16 mouse cellular contexts compared by ENCODE assay signal in the genomic region with DNA sequence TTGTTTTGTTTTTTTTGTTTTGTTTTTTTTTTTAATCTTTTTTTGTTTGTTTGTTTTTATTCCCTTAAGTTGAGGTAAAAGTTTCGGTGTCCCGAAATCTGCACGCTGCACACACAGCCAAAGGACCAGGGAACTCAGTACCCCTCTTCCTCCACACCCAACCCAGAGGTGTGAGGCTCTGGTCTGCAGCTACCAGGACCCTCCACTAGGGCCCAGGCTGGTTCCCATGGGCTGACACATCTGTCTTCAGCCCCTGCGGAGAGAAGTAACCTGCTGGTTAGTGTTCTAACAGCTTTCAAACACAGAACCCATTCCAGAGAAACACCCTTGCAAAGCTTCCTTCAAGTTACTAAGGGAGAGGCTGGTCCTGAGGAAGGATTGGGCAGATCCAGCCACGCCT. TPM values are rescaled to one million over a fixed set of nuclear protein-coding genes. Genes with fewer than 3 reads are reported as not detected.
DNase-seq lines count a peak whose midpoint lies in the region; ATAC-seq and TF ChIP-seq lines count a peak whose summit lies in the region.
"Had no signal": no experiment of that assay in that cellular context is flagged by ENCODE, and none has a peak within 500 bp of the region (broad histone marks: within the 10 kb centered on the region; RNA-seq: fewer than 3 reads in every experiment).

No protein-coding gene starts in this region.

- H3K9ac ChIP-seq in midbrain, postnatal 0 days (replicated peaks; ENCODE audit: low read length, poor library complexity, severe bottlenecking): no peak overlapping the region
- H3K9ac ChIP-seq in midbrain, embryonic 14.5 days (replicated peaks; ENCODE audit: low read length): no peak overlapping the region
- H3K9ac ChIP-seq: embryonic facial prominence, embryonic 13.5 days; limb, embryonic 13.5 days had no signal

- no peak overlapping the region for H3K4me2 ChIP-seq in midbrain, postnatal 0 days (ENCODE audit: low read depth, low read length, poor library complexity, severe bottlenecking)
- H3K4me2 ChIP-seq in midbrain, embryonic 14.5 days (ENCODE audit: low read length): no peak overlapping the region
- H3K4me2 ChIP-seq: embryonic facial prominence, embryonic 13.5 days; limb, embryonic 13.5 days had no signal

- DNase-seq in kidney, adult 2 months: no peak
- DNase-seq in kidney, adult 9 months: no peak
- DNase-seq in midbrain, postnatal 0 days (ENCODE audit: low spot score): no peak
- DNase-seq in midbrain, embryonic 14.5 days: no peak
- DNase-seq in R1 (ENCODE audit: low read depth, low spot score): peak; percentile 69
- no peak for DNase-seq in heart, adult 11 months
- DNase-seq: cerebellum, adult 18-20 months; gastrocnemius, postnatal 10 days; heart, postnatal 10 days; kidney, postnatal 25 days; lung, postnatal 36 days; right cerebral cortex, postnatal 25 days had no signal

- ATAC-seq in midbrain, postnatal 0 days (ENCODE audit: low FRiP score): no peak
- ATAC-seq in midbrain, embryonic 14.5 days (ENCODE audit: low FRiP score, low TSS enrichment): no peak
- peak; percentile 47 for ATAC-seq in granulocyte monocyte progenitor cell, adult 5-6 weeks (replicated peaks; ENCODE audit: poor library complexity, severe bottlenecking)
- ATAC-seq: forebrain, embryonic 14.5 days had no signal

- H3K9me3 ChIP-seq in midbrain, postnatal 0 days (ENCODE audit: low read length): no peaks in the 10 kb centered on the region
- no peaks in the 10 kb centered on the region for H3K9me3 ChIP-seq in midbrain, embryonic 14.5 days (ENCODE audit: control insufficient read depth, low read length)
- H3K9me3 ChIP-seq: embryonic facial prominence, embryonic 13.5 days; limb, embryonic 13.5 days had no signal

- 82% methylated on average over 5 of the region's 5 CpGs for WGBS in kidney, adult 2 months
- 87% methylated on average over 5 of the region's 5 CpGs for WGBS in midbrain, postnatal 0 days
- WGBS in midbrain, embryonic 14.5 days: 91% methylated on average over 5 of the region's 5 CpGs

- TF ChIP-seq CTCF in kidney, adult 2 months (conservative IDR thresholded peaks at IDR 0.05; ENCODE audit: insufficient read depth, insufficient read length, low read depth, low read length): 0 out of 2 replicates have a peak, but pooled peaks have one; percentile 4
- peak; percentile 47 for TF ChIP-seq CTCF in midbrain, postnatal 0 days (IDR thresholded peaks at IDR 0.05)

- no peak overlapping the region for H3K4me3 ChIP-seq in kidney, adult 2 months (ENCODE audit: insufficient read depth, low read depth, low read length)
- no peak overlapping the region for H3K4me3 ChIP-seq in midbrain, postnatal 0 days (ENCODE audit: low read depth, low read length)
- no peak overlapping the region for H3K4me3 ChIP-seq in midbrain, embryonic 14.5 days (replicated peaks; ENCODE audit: low read depth, low read length)
- H3K4me3 ChIP-seq: embryonic facial prominence, embryonic 13.5 days; limb, embryonic 13.5 days had no signal

- H3K4me1 ChIP-seq in kidney, adult 2 months (ENCODE audit: control insufficient read depth, insufficient read depth, low read length): no peaks in the 10 kb centered on the region; the same call in 1 of the 2 replicates
- peaks cover 7% of the 10 kb centered on the region; the same call in 1 of the 2 replicates for H3K4me1 ChIP-seq in midbrain, postnatal 0 days (ENCODE audit: insufficient read depth, low read length)
- peaks cover 12% of the 10 kb centered on the region for H3K4me1 ChIP-seq in midbrain, embryonic 14.5 days (ENCODE audit: control insufficient read depth, insufficient read depth, low read length)

- no peak for TF ChIP-seq POLR2A in kidney, adult 2 months (IDR thresholded peaks at IDR 0.05; ENCODE audit: low read depth, low read length)

- no peak overlapping the region for H3K27ac ChIP-seq in kidney, adult 2 months (ENCODE audit: insufficient read depth, low read depth, low read length)
- H3K27ac ChIP-seq in midbrain, postnatal 0 days (ENCODE audit: low read depth, low read length): no peak overlapping the region
- H3K27ac ChIP-seq in midbrain, embryonic 14.5 days (replicated peaks; ENCODE audit: low read depth, low read length): no peak overlapping the region
- H3K27ac ChIP-seq: embryonic facial prominence, embryonic 13.5 days; limb, embryonic 13.5 days had no signal

- peaks cover 4% of the 10 kb centered on the region for H3K36me3 ChIP-seq in kidney, adult 2 months (ENCODE audit: control insufficient read depth, insufficient read depth, low read length)
- H3K36me3 ChIP-seq in midbrain, postnatal 0 days (ENCODE audit: insufficient read depth, low read length): peaks cover 47% of the 10 kb centered on the region
- peaks cover 82% of the 10 kb centered on the region for H3K36me3 ChIP-seq in midbrain, embryonic 14.5 days (ENCODE audit: control insufficient read depth, insufficient read depth, low read length)

- no peaks in the 10 kb centered on the region for H3K27me3 ChIP-seq in kidney, adult 2 months (replicated peaks; ENCODE audit: control insufficient read depth, insufficient read depth, low read length)
- no peaks in the 10 kb centered on the region for H3K27me3 ChIP-seq in midbrain, postnatal 0 days (ENCODE audit: insufficient read depth, low read length)
- no peaks in the 10 kb centered on the region for H3K27me3 ChIP-seq in midbrain, embryonic 14.5 days (ENCODE audit: control insufficient read depth, insufficient read depth, low read length)
- H3K27me3 ChIP-seq: embryonic facial prominence, embryonic 13.5 days; limb, embryonic 13.5 days had no signal

RNA-seq across cellular contexts. Expression of a gene that starts 5.7 kb away (rescaled TPM):
- 11.6 and 15.1 TPM in 2 replicates for polyA plus RNA-seq in kidney, adult 2 months (2012; rRNA removed)
- total RNA-seq in midbrain, postnatal 0 days (2014; rRNA removed): 32.9 and 44.2 TPM in 2 replicates
- 42.5 and 47.4 TPM in 2 replicates for polyA plus RNA-seq in midbrain, postnatal 0 days (2015; fragmentation: Nextera tagmentation; extraction: Ambion mirVana)
- 37.8 and 45.1 TPM in 2 replicates for polyA plus RNA-seq in midbrain, embryonic 14.5 days (2014; fragmentation: Nextera tagmentation; extraction: Ambion mirVana)
- total RNA-seq in granulocyte monocyte progenitor cell, adult 5-6 weeks (2014; fragmentation: Nextera tagmentation): 0.77 and 2.9 TPM in 2 replicates
- not detected in 2 replicates for total RNA-seq in granulocyte monocyte progenitor cell, adult 5-6 weeks (2017)

RNA-seq across cellular contexts. Expression of a gene that starts 20.9 kb away (rescaled TPM):
- polyA plus RNA-seq in kidney, adult 2 months (2012; rRNA removed): 28.1 and 30.3 TPM in 2 replicates
- 33.6 and 34.8 TPM in 2 replicates for total RNA-seq in midbrain, postnatal 0 days (2014; rRNA removed)
- 6.4 TPM in 2 replicates for polyA plus RNA-seq in midbrain, postnatal 0 days (2015; fragmentation: Nextera tagmentation; extraction: Ambion mirVana)
- 14.1 and 16.4 TPM in 2 replicates for polyA plus RNA-seq in midbrain, embryonic 14.5 days (2014; fragmentation: Nextera tagmentation; extraction: Ambion mirVana)
- 6.3 and 14.9 TPM in 2 replicates for total RNA-seq in granulocyte monocyte progenitor cell, adult 5-6 weeks (2014; fragmentation: Nextera tagmentation)
- total RNA-seq in granulocyte monocyte progenitor cell, adult 5-6 weeks (2017): 6.9 and 7.2 TPM in 2 replicates

RNA-seq across cellular contexts. Expression of a gene that starts 59.7 kb away (rescaled TPM):
- 16.4 and 16.7 TPM in 2 replicates for polyA plus RNA-seq in kidney, adult 2 months (2012; rRNA removed)
- 43.8 and 54.7 TPM in 2 replicates for total RNA-seq in midbrain, postnatal 0 days (2014; rRNA removed)
- 124 TPM in 2 replicates for polyA plus RNA-seq in midbrain, postnatal 0 days (2015; fragmentation: Nextera tagmentation; extraction: Ambion mirVana)
- polyA plus RNA-seq in midbrain, embryonic 14.5 days (2014; fragmentation: Nextera tagmentation; extraction: Ambion mirVana): 165 and 174 TPM in 2 replicates
- total RNA-seq in granulocyte monocyte progenitor cell, adult 5-6 weeks (2014; fragmentation: Nextera tagmentation): 35.9 and 65.0 TPM in 2 replicates
- total RNA-seq in granulocyte monocyte progenitor cell, adult 5-6 weeks (2017): 25.6 and 26.3 TPM in 2 replicates
